In the genomic region with DNA sequence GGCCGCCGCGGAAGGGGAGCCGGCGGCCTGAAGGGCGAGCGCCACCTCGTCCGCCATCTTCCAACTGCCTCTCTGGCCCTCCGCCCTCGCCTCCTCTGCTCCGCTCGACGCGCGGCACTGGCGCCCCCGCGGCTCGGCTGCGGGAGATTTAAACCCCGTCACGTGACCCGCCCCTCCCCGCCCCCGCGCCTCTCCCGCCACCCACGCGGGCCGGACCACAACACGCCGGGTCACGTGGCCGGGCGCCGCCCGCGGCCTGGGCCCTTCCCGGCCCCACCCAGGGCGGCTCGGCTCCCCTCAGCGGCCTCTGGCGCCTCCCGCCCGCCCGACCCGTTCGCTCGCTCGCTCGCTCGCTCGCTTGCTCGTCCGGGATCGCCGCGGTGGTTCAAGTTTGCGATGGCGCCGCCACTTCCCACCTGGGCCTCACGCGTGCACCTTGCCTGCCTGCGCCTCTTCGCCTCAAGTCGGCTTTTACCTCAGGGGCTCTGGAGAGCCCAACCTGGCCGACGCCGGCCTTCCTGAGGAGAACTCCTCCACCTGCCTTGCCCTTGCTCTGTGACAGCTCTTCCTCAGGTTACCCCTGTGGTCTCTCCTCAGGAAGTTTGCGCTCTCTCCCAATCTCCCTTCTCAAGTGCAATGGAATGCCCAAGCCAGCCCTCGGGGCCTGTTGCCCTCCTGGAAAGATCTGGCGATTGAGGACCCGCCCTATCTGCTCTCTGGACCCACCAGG, we compare ENCODE assay signal across 8 mouse cellular contexts. TPM values are rescaled to one million over a fixed set of nuclear protein-coding genes. Genes with fewer than 3 reads are reported as not detected.
DNase-seq lines count a peak whose midpoint lies in the region; ATAC-seq lines count a peak whose summit lies in the region.

No protein-coding gene starts in this region.

- peaks cover 15% of the 10 kb centered on the region for H3K36me3 ChIP-seq in intestine, embryonic 14.5 days (ENCODE audit: control insufficient read depth, insufficient read depth, low read length)

- peak overlapping the region; percentile 93 for H3K9ac ChIP-seq in intestine, embryonic 14.5 days (ENCODE audit: low read length)

- peak overlapping the region; percentile 87 for H3K4me2 ChIP-seq in intestine, embryonic 14.5 days (ENCODE audit: low read length)

- WGBS in intestine, embryonic 14.5 days = 1% methylated on average over 37 of the region's 74 CpGs

- no peaks in the 10 kb centered on the region for H3K27me3 ChIP-seq in intestine, embryonic 14.5 days (replicated peaks; ENCODE audit: control insufficient read depth, insufficient read depth, low read length)

- peak overlapping the region; percentile 83 for H3K27ac ChIP-seq in intestine, embryonic 14.5 days (ENCODE audit: low read depth)

- peak; percentile 93 to 96 for DNase-seq in adrenal gland, adult 18-20 months (ENCODE audit: low spot score in 2 of 2)
- DNase-seq in embryo, embryonic 10.5 days (ENCODE audit: low spot score) = peak; percentile 90
- DNase-seq in gastrocnemius, postnatal 14 days = peak; percentile 93
- peak; percentile 92 for DNase-seq in intestine, embryonic 14.5 days (ENCODE audit: low spot score)
- peak; percentile 79 to 93 for DNase-seq in left cerebral cortex, postnatal 10 days (ENCODE audit: extremely low spot score in 1 of 2, low spot score in 2 of 2)
- DNase-seq in right cerebral cortex, postnatal 10 days (ENCODE audit: low spot score in 2 of 2) = peak; percentile 89 to 91
- peak; percentile 91 for DNase-seq in urinary bladder, postnatal 14 days (ENCODE audit: low spot score)

- H3K9me3 ChIP-seq in intestine, embryonic 14.5 days (ENCODE audit: control insufficient read depth, low read length) = no peaks in the 10 kb centered on the region

- peaks cover 9% of the 10 kb centered on the region for H3K4me1 ChIP-seq in intestine, embryonic 14.5 days (replicated peaks; ENCODE audit: control insufficient read depth, insufficient read depth, low read length)

- ATAC-seq in intestine, embryonic 14.5 days (replicated peaks; ENCODE audit: low FRiP score, low TSS enrichment, low read depth) = peak; percentile 97
- ATAC-seq in megakaryocyte progenitor cell, adult 5-6 weeks (replicated peaks; ENCODE audit: poor library complexity) = peak; percentile 86

- intact Hi-C loops in gastrocnemius, postnatal 14 days (cut with DNase I; ENCODE audit: low total_unique reads) = no loop called here
- intact Hi-C loops in left cerebral cortex, postnatal 10 days (cut with DNase I) = loop anchor here (5.0 kb wide), 1 partner anchor 38 kb away; no protein-coding TSS in a partner anchor

- peak overlapping the region; percentile 70 for H3K4me3 ChIP-seq in intestine, embryonic 14.5 days (ENCODE audit: low read depth, low read length)

RNA-seq across cellular contexts. Expression of a gene that starts 42.4 kb away (rescaled TPM):
- total RNA-seq in adrenal gland, adult 18-20 months (2021) = 10 to 100 TPM; 14.6 to 17.8 TPM
- total RNA-seq in gastrocnemius, postnatal 14 days (2021) = 1 to 10 TPM; 6.1 to 7.8 TPM
- 6.8 and 6.9 TPM in 2 replicates for polyA plus RNA-seq in intestine, embryonic 14.5 days (2014; fragmentation: Nextera tagmentation; extraction: Ambion mirVana)
- total RNA-seq in left cerebral cortex, postnatal 10 days (2021) = 10 to 100 TPM; 12.8 TPM
- total RNA-seq in megakaryocyte progenitor cell, adult 5-6 weeks (2015) = 44.1 and 50.3 TPM in 2 replicates
- 35.1 and 38.2 TPM in 2 replicates for total RNA-seq in megakaryocyte progenitor cell, adult 5-6 weeks (2017)

RNA-seq across cellular contexts. Expression of a gene that starts 43.2 kb away (rescaled TPM):
- total RNA-seq in adrenal gland, adult 18-20 months (2021) = 10 to 100 TPM; 16.1 to 22.2 TPM
- total RNA-seq in gastrocnemius, postnatal 14 days (2021) = 10 to 100 TPM in 1 of 2 experiments, 1 to 10 TPM in 1; 9.9 to 11.5 TPM
- 7.5 and 8.3 TPM in 2 replicates for polyA plus RNA-seq in intestine, embryonic 14.5 days (2014; fragmentation: Nextera tagmentation; extraction: Ambion mirVana)
- 10 to 100 TPM in 1 of 2 experiments, 1 to 10 TPM in 1; 9.0 to 13.0 TPM for total RNA-seq in left cerebral cortex, postnatal 10 days (2021)
- total RNA-seq in megakaryocyte progenitor cell, adult 5-6 weeks (2015) = 7.4 and 15.1 TPM in 2 replicates
- total RNA-seq in megakaryocyte progenitor cell, adult 5-6 weeks (2017) = 5.3 and 5.9 TPM in 2 replicates

Comparison
In these comparisons a context has a peak if more than half of its experiments do, and no peak if none do; other contexts are left out.
1. Peak in every context shown above with its lines: DNase-seq, ATAC-seq, H3K4me3 ChIP-seq and H3K27ac ChIP-seq.